Mouse (Mus musculus) liver, embryonic 15.5 days (tissue): Measurements from ENCODE around the gene Hdac2. TPM values are rescaled to one million over a fixed set of nuclear protein-coding genes. Genes with fewer than 3 reads are reported as not detected.

ENCODE experiments used
- ATAC-seq: fragments of 200-750 bp; cut with Nextera tagmentation; 2 replicates; pipeline ENCODE4 v1.8.0; 2017; ENCODE audit warnings: moderate number of reproducible peaks, mild to moderate bottlenecking, moderate library complexity; ENCODE audit not compliant: insufficient read depth
- H3K27ac ChIP-seq: fragments of 300-500 bp; sonication (generic); replicated peaks from 2 replicates; pipeline ENCODE4 v1.5.1; 2015; ENCODE audit warnings: mild to moderate bottlenecking, inconsistent platforms
- H3K27me3 ChIP-seq: fragments of 300-500 bp; sonication (generic); 2 replicates; pipeline ENCODE4 v1.6.1; 2015; ENCODE audit warnings: mild to moderate bottlenecking, inconsistent platforms
- H3K36me3 ChIP-seq: fragments of 300-500 bp; sonication (generic); replicated peaks from 2 replicates; pipeline ENCODE4 v1.6.1; 2015; ENCODE audit warnings: moderate library complexity, mild to moderate bottlenecking, inconsistent platforms
- H3K4me1 ChIP-seq: fragments of 300-500 bp; sonication (generic); replicated peaks from 2 replicates; pipeline ENCODE4 v1.6.1; 2015; ENCODE audit warnings: inconsistent platforms
- H3K4me2 ChIP-seq: fragments of 300-500 bp; sonication (generic); 2 replicates; pipeline ENCODE4 v1.6.1; 2015; ENCODE audit warnings: moderate library complexity, mild to moderate bottlenecking, inconsistent platforms
- H3K4me3 ChIP-seq: fragments of 300-500 bp; sonication (generic); replicated peaks from 2 replicates; pipeline ENCODE4 v1.5.1; 2015; ENCODE audit warnings: mild to moderate bottlenecking, inconsistent platforms
- H3K9ac ChIP-seq: fragments of 300-500 bp; sonication (generic); 2 replicates; pipeline ENCODE4 v1.6.1; 2015; ENCODE audit warnings: moderate library complexity, mild to moderate bottlenecking, inconsistent platforms
- H3K9me3 ChIP-seq: fragments of 300-500 bp; sonication (generic); replicated peaks from 2 replicates; pipeline ENCODE4 v1.6.1; 2016; ENCODE audit warnings: inconsistent platforms
- WGBS: fragments of 180-500 bp; shearing (Covaris S2); methylation state at CpG from one replicate; pipeline ENCODE4 v1.1.7; 2015; ENCODE audit warnings: mixed read lengths; ENCODE audit not compliant: insufficient replicate concordance; 5-methylcytosine and 5-hydroxymethylcytosine counted together
- polyA plus RNA-seq: library from polyadenylated mRNA; unstranded; fragments of >200 nt; fragmentation: Nextera tagmentation; extraction: Ambion mirVana; gene quantifications from 2 replicates; pipeline ENCODE4 v1.2.1, GENCODE M21; 2015

Gene Hdac2
- polyA plus RNA-seq, 1 experiment from 2014 or later = 47.3 TPM

GRCm38 (mm10) chr10:37000839-37001238 is 26.5 kb downstream of the Hdac2 start:
- Histone ChIP-seq H3K9me3 (no peaks in the 10 kb centered on the region), H3K36me3 (peaks cover 58% of the 10 kb centered on the region), H3K4me2 (no peak overlapping the region), H3K27ac (no peak overlapping the region), H3K9ac (no peak overlapping the region), H3K4me1 (no peaks in the 10 kb centered on the region), H3K4me3 (no peak overlapping the region), H3K27me3 (no peaks in the 10 kb centered on the region)
- WGBS = 82% methylated on average over 2 of the region's 2 CpGs
- no peak for ATAC-seq

GRCm38 (mm10) chr10:37014274-37015107 is 40.1 kb downstream of the Hdac2 start:
- Histone ChIP-seq H3K4me1 (no peaks in the 10 kb centered on the region), H3K9me3 (no peaks in the 10 kb centered on the region), H3K36me3 (no peaks in the 10 kb centered on the region), H3K9ac (no peak overlapping the region), H3K4me3 (no peak overlapping the region), H3K27ac (no peak overlapping the region), H3K4me2 (no peak overlapping the region), H3K27me3 (no peaks in the 10 kb centered on the region)
- 42% methylated on average over 8 of the region's 8 CpGs for WGBS
- no peak for ATAC-seq

- 30% methylated on average over 2 of the region's 2 CpGs for WGBS
- H3K27me3 ChIP-seq = no peaks in the 10 kb centered on the region
- H3K4me2 ChIP-seq = no peak overlapping the region
- H3K9ac ChIP-seq = no peak overlapping the region
- H3K9me3 ChIP-seq = no peaks in the 10 kb centered on the region
- no peak overlapping the region for H3K27ac ChIP-seq
- no peaks in the 10 kb centered on the region for H3K4me1 ChIP-seq
- no peaks in the 10 kb centered on the region for H3K36me3 ChIP-seq
- no peak for ATAC-seq
- no peak overlapping the region for H3K4me3 ChIP-seq
Measured at GRCm38 (mm10) chr10:37015729-37016128, 41.4 kb downstream of the Hdac2 start.

GRCm38 (mm10) chr10:37016200-37016599 is 41.9 kb downstream of the Hdac2 start:
- Histone ChIP-seq H3K4me1 (no peaks in the 10 kb centered on the region), H3K27me3 (no peaks in the 10 kb centered on the region), H3K9me3 (no peaks in the 10 kb centered on the region), H3K4me3 (no peak overlapping the region), H3K36me3 (no peaks in the 10 kb centered on the region), H3K9ac (no peak overlapping the region), H3K27ac (no peak overlapping the region), H3K4me2 (no peak overlapping the region)
- WGBS = 72% methylated on average over 2 of the region's 2 CpGs
- no peak for ATAC-seq

- Histone ChIP-seq H3K27me3 (no peaks in the 10 kb centered on the region), H3K4me2 (no peak overlapping the region), H3K9ac (no peak overlapping the region), H3K36me3 (no peaks in the 10 kb centered on the region), H3K4me1 (no peaks in the 10 kb centered on the region), H3K4me3 (no peak overlapping the region), H3K27ac (no peak overlapping the region), H3K9me3 (no peaks in the 10 kb centered on the region)
- no peak for ATAC-seq
- 34% methylated on average over 1 of the region's 1 CpGs for WGBS
Measured at GRCm38 (mm10) chr10:37024301-37024700, 50.0 kb downstream of the Hdac2 start.

- Histone ChIP-seq H3K4me3 (no peak overlapping the region), H3K9me3 (no peaks in the 10 kb centered on the region), H3K9ac (no peak overlapping the region), H3K4me2 (no peak overlapping the region), H3K36me3 (no peaks in the 10 kb centered on the region), H3K27ac (no peak overlapping the region), H3K4me1 (no peaks in the 10 kb centered on the region), H3K27me3 (no peaks in the 10 kb centered on the region)
- no peak for ATAC-seq
- 69% methylated on average over 2 of the region's 2 CpGs for WGBS
Measured at GRCm38 (mm10) chr10:37028651-37029050, 54.3 kb downstream of the Hdac2 start.

GRCm38 (mm10) chr10:37035090-37035497 is 60.8 kb downstream of the Hdac2 start:
- Histone ChIP-seq H3K27ac (no peak overlapping the region), H3K27me3 (no peaks in the 10 kb centered on the region), H3K4me3 (no peak overlapping the region), H3K9ac (no peak overlapping the region), H3K36me3 (no peaks in the 10 kb centered on the region), H3K4me2 (no peak overlapping the region), H3K4me1 (no peaks in the 10 kb centered on the region), H3K9me3 (no peaks in the 10 kb centered on the region)
- WGBS = 65% methylated on average over 7 of the region's 7 CpGs
- ATAC-seq = no peak

GRCm38 (mm10) chr10:37047661-37048098 is 73.3 kb downstream of the Hdac2 start:
- WGBS = 70% methylated on average over 8 of the region's 8 CpGs
- no peak overlapping the region for H3K4me3 ChIP-seq
- no peaks in the 10 kb centered on the region for H3K36me3 ChIP-seq
- H3K9ac ChIP-seq = no peak overlapping the region
- H3K4me2 ChIP-seq = no peak overlapping the region
- H3K9me3 ChIP-seq = no peaks in the 10 kb centered on the region
- H3K27ac ChIP-seq = no peak overlapping the region
- ATAC-seq = no peak
- no peaks in the 10 kb centered on the region for H3K4me1 ChIP-seq
- H3K27me3 ChIP-seq = no peaks in the 10 kb centered on the region

Other genes starting within 250 kb of the Hdac2 start
- 16.1 and 16.3 TPM in 2 replicates for gene Marcks, start 164.4 kb downstream of the Hdac2 start, polyA plus RNA-seq